Mouse (Mus musculus) heart, embryonic 12.5 days (tissue): ENCODE results near the gene Soga3. TPM values are rescaled to one million over a fixed set of nuclear protein-coding genes. Genes with fewer than 3 reads are reported as not detected.

Experiments used
- ATAC-seq: fragments of 200-750 bp; cut with Nextera tagmentation; 2 replicates; pipeline ENCODE4 v1.8.0; 2017; ENCODE audit warnings: moderate TSS enrichment, moderate library complexity; ENCODE audit not compliant: insufficient number of reproducible peaks, low FRiP score
- H3K27ac ChIP-seq: fragments of 300-500 bp; sonication (generic); 2 replicates; pipeline ENCODE4 v1.5.1; 2016; ENCODE audit warnings: mild to moderate bottlenecking, moderate library complexity; ENCODE audit not compliant: poor library complexity, severe bottlenecking
- H3K27me3 ChIP-seq: fragments of 300-500 bp; sonication (generic); replicated peaks from 2 replicates; pipeline ENCODE4 v1.6.1; 2016; ENCODE audit warnings: mild to moderate bottlenecking, moderate library complexity
- H3K36me3 ChIP-seq: fragments of 300-500 bp; sonication (generic); 2 replicates; pipeline ENCODE4 v1.6.1; 2016; ENCODE audit warnings: mild to moderate bottlenecking, moderate library complexity
- H3K4me1 ChIP-seq: fragments of 300-500 bp; sonication (generic); replicated peaks from 2 replicates; pipeline ENCODE4 v1.6.1; 2016; ENCODE audit warnings: mild to moderate bottlenecking
- H3K4me2 ChIP-seq: fragments of 300-500 bp; sonication (generic); 2 replicates; pipeline ENCODE4 v1.6.1; 2016; ENCODE audit warnings: mild to moderate bottlenecking, moderate library complexity
- H3K4me3 ChIP-seq: fragments of 300-500 bp; sonication (generic); 2 replicates; pipeline ENCODE4 v1.5.1; 2016; ENCODE audit warnings: mild to moderate bottlenecking
- H3K9ac ChIP-seq: fragments of 300-500 bp; sonication (generic); 2 replicates; pipeline ENCODE4 v1.6.1; 2016; ENCODE audit warnings: mild to moderate bottlenecking, moderate library complexity
- H3K9me3 ChIP-seq: fragments of 300-500 bp; sonication (generic); replicated peaks from 2 replicates; pipeline ENCODE4 v1.6.1; 2016; ENCODE audit warnings: mild to moderate bottlenecking, moderate library complexity
- WGBS: fragments of 180-500 bp; shearing (Covaris S2); methylation state at CpG from one replicate; pipeline ENCODE4 v1.1.7; 2016; 5-methylcytosine and 5-hydroxymethylcytosine counted together
- polyA plus RNA-seq: library from polyadenylated mRNA; unstranded; fragments of >200 nt; fragmentation: Nextera tagmentation; extraction: Ambion mirVana; gene quantifications from 2 replicates; pipeline ENCODE4 v1.2.1, GENCODE M21; 2016

The Soga3 gene
- polyA plus RNA-seq, 1 experiment from 2014 or later, result 0.38 TPM

GRCm38 (mm10) chr10:29173778-29174177 lies 30.1 kb downstream of the Soga3 start:
- Histone ChIP-seq H3K4me1 (no peaks in the 10 kb centered on the region), H3K36me3 (no peaks in the 10 kb centered on the region), H3K27me3 (no peaks in the 10 kb centered on the region), H3K4me3 (no peak overlapping the region), H3K9me3 (no peaks in the 10 kb centered on the region), H3K27ac (no peak overlapping the region), H3K9ac (no peak overlapping the region), H3K4me2 (no peak overlapping the region)
- WGBS, result 81% methylated on average over 2 of the region's 2 CpGs
- no peak for ATAC-seq

DNA sequence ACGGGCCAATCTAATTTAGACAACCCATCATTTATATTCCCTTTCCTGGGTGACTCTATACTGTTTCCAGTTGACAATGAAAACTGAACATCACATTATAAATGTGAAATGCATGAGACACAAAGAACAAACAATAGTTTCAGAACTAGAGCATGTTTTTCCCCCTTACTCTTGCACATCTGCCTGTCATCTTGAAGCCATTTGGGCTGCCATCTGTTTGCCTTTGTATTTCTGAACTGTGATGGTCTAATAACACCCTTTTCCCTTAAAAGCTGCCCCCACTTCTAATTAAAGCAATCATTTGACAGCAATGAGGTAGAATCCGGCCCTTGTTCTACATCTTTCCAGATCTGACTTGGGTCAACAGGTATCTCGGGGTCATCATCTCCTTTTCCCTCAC lies 32.0 kb downstream of the Soga3 start:
- no peak overlapping the region for H3K4me2 ChIP-seq
- H3K9ac ChIP-seq, result no peak overlapping the region
- H3K9me3 ChIP-seq, result no peaks in the 10 kb centered on the region
- H3K27me3 ChIP-seq, result no peaks in the 10 kb centered on the region
- H3K36me3 ChIP-seq, result no peaks in the 10 kb centered on the region
- H3K4me3 ChIP-seq, result no peak overlapping the region
- no peak overlapping the region for H3K27ac ChIP-seq
- 81% methylated on average over 3 of the region's 3 CpGs for WGBS
- ATAC-seq, result no peak
- H3K4me1 ChIP-seq, result no peaks in the 10 kb centered on the region

- no peak for ATAC-seq
- Histone ChIP-seq H3K4me3 (no peak overlapping the region), H3K27ac (no peak overlapping the region), H3K4me2 (no peak overlapping the region), H3K36me3 (no peaks in the 10 kb centered on the region), H3K9ac (no peak overlapping the region), H3K9me3 (no peaks in the 10 kb centered on the region), H3K4me1 (no peaks in the 10 kb centered on the region), H3K27me3 (no peaks in the 10 kb centered on the region)
- WGBS, result 78% methylated on average over 4 of the region's 4 CpGs
These were observed 33.2 kb downstream of the Soga3 start for GRCm38 (mm10) chr10:29176881-29177280.

DNA sequence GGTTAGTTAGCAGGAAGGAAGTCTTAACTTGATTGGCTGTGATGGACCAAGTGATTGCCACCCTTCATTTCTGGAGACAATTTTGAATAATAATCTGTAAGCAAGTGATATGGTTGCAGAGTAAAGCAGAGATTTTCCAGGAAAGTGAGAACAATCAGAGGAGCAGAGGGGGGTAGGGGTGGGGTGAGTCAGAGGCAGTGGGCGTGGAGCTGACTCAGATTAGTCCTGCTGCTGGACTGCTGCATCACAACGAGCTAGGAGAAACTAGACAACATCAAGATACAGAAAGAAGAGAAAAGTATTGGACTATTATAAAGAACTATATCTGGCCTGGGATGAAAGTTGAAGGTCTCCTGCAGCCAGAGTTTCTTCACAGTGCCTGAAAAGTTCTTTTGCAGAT lies 34.4 kb downstream of the Soga3 start:
- no peaks in the 10 kb centered on the region for H3K4me1 ChIP-seq
- no peak overlapping the region for H3K27ac ChIP-seq
- no peak overlapping the region for H3K4me3 ChIP-seq
- H3K36me3 ChIP-seq, result no peaks in the 10 kb centered on the region
- 22% methylated on average over 2 of the region's 2 CpGs for whole genome bisulfite sequencing
- no peak overlapping the region for H3K9ac ChIP-seq
- no peak overlapping the region for H3K4me2 ChIP-seq
- no peaks in the 10 kb centered on the region for H3K9me3 ChIP-seq
- ATAC-seq, result no peak
- no peaks in the 10 kb centered on the region for H3K27me3 ChIP-seq

DNA sequence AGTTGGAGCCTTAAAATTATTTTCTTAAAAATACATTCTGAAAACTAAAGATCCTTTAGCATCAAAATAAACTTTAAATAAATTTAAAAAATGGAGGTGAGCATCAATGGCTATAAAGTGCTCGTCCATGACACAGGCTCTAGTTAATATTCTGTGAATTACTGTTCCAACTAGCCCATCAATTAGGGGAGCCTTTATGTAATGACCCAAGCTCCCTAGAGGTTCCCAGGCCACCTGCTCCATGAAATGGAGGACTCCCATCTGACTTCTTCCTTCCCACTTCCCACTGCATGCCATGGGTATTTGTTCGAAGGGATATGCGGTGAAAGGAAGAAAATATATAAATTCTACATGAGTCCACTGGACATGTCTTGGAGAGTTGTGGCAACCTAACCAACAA lies 36.6 kb downstream of the Soga3 start:
- ATAC-seq, result no peak
- no peak overlapping the region for H3K4me2 ChIP-seq
- no peak overlapping the region for H3K9ac ChIP-seq
- H3K9me3 ChIP-seq, result no peaks in the 10 kb centered on the region
- H3K4me1 ChIP-seq, result no peaks in the 10 kb centered on the region
- no peaks in the 10 kb centered on the region for H3K27me3 ChIP-seq
- no peaks in the 10 kb centered on the region for H3K36me3 ChIP-seq
- 87% methylated on average over 3 of the region's 3 CpGs for WGBS
- H3K27ac ChIP-seq, result no peak overlapping the region
- H3K4me3 ChIP-seq, result no peak overlapping the region

GRCm38 (mm10) chr10:29181046-29181445 lies 37.4 kb downstream of the Soga3 start:
- Histone ChIP-seq H3K36me3 (no peaks in the 10 kb centered on the region), H3K4me1 (no peaks in the 10 kb centered on the region), H3K4me3 (no peak overlapping the region), H3K9me3 (no peaks in the 10 kb centered on the region), H3K4me2 (no peak overlapping the region), H3K9ac (no peak overlapping the region), H3K27ac (no peak overlapping the region), H3K27me3 (no peaks in the 10 kb centered on the region)
- WGBS, result 84% methylated on average over 2 of the region's 2 CpGs
- no peak for ATAC-seq

GRCm38 (mm10) chr10:29193769-29194168 lies 50.1 kb downstream of the Soga3 start:
- no peaks in the 10 kb centered on the region for H3K36me3 ChIP-seq
- H3K4me2 ChIP-seq, result no peak overlapping the region
- no peak overlapping the region for H3K4me3 ChIP-seq
- H3K27me3 ChIP-seq, result no peaks in the 10 kb centered on the region
- H3K27ac ChIP-seq, result no peak overlapping the region
- no peak for ATAC-seq
- H3K9ac ChIP-seq, result no peak overlapping the region
- H3K4me1 ChIP-seq, result no peaks in the 10 kb centered on the region
- 0 out of 2 replicates have a peak, but pooled peaks cover 8% of the 10 kb centered on the region for H3K9me3 ChIP-seq

DNA sequence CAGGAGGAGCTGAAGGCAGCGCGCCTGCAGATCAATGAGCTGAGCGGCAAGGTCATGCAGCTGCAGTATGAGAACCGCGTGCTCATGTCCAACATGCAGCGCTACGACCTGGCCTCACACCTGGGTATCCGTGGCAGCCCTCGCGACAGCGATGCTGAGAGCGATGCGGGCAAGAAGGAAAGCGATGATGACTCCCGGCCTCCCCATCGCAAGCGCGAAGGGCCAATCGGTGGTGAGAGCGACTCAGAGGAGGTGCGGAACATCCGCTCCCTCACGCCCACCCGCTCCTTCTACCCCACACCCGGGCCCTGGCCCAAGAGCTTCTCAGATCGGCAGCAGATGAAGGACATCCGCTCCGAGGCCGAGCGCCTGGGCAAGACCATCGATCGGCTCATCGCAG lies 53.2 kb downstream of the Soga3 start:
- H3K9ac ChIP-seq, result no peak overlapping the region
- no peaks in the 10 kb centered on the region for H3K27me3 ChIP-seq
- H3K4me3 ChIP-seq, result no peak overlapping the region
- 0 out of 2 replicates have a peak, but pooled peaks cover 8% of the 10 kb centered on the region for H3K9me3 ChIP-seq
- no peaks in the 10 kb centered on the region for H3K4me1 ChIP-seq
- no peak for ATAC-seq
- no peaks in the 10 kb centered on the region for H3K36me3 ChIP-seq
- no peak overlapping the region for H3K27ac ChIP-seq
- WGBS, result 90% methylated on average over 33 of the region's 33 CpGs
- no peak overlapping the region for H3K4me2 ChIP-seq

GRCm38 (mm10) chr10:29198642-29199041 lies 55.0 kb downstream of the Soga3 start, which contains the start of gene Gm49353:
Gene Gm49353 (plus strand): TSS chr10:29198954.
- WGBS, result 82% methylated on average over 7 of the region's 7 CpGs

GRCm38 (mm10) chr10:29199835-29200234 lies 56.2 kb downstream of the Soga3 start:
- Histone ChIP-seq H3K27me3 (no peaks in the 10 kb centered on the region), H3K36me3 (no peaks in the 10 kb centered on the region), H3K9me3 (0 out of 2 replicates have a peak, but pooled peaks cover 8% of the 10 kb centered on the region), H3K27ac (no peak overlapping the region), H3K4me1 (no peaks in the 10 kb centered on the region), H3K9ac (no peak overlapping the region), H3K4me3 (no peak overlapping the region), H3K4me2 (no peak overlapping the region)
- no peak for ATAC-seq
- WGBS, result 73% methylated on average over 3 of the region's 3 CpGs

More at GRCm38 (mm10) chr10:29198642-29199041, 55.0 kb downstream of the Soga3 start, which contains the start of gene Gm49353:
- Histone ChIP-seq H3K27me3 (no peaks in the 10 kb centered on the region), H3K27ac (no peak within 1 kb of the TSS), H3K4me3 (no peak within 1 kb of the TSS), H3K36me3 (no peaks in the 10 kb centered on the region), H3K4me2 (no peak within 1 kb of the TSS), H3K9ac (no peak within 1 kb of the TSS), H3K9me3 (0 out of 2 replicates have a peak, but pooled peaks cover 8% of the 10 kb centered on the region), H3K4me1 (no peaks in the 10 kb centered on the region)
- ATAC-seq, result no peak

GRCm38 (mm10) chr10:29200609-29201008 lies 57.0 kb downstream of the Soga3 start:
- Histone ChIP-seq H3K36me3 (no peaks in the 10 kb centered on the region), H3K9me3 (0 out of 2 replicates have a peak, but pooled peaks cover 8% of the 10 kb centered on the region), H3K4me2 (no peak overlapping the region), H3K27ac (no peak overlapping the region), H3K4me1 (no peaks in the 10 kb centered on the region), H3K9ac (no peak overlapping the region), H3K4me3 (no peak overlapping the region), H3K27me3 (no peaks in the 10 kb centered on the region)
- ATAC-seq, result no peak
- 76% methylated on average over 1 of the region's 1 CpGs for WGBS

- no peak for ATAC-seq
These were observed 63.1 kb downstream of the Soga3 start for GRCm38 (mm10) chr10:29206730-29207129.

More at GRCm38 (mm10) chr10:29206730-29207129, 63.1 kb downstream of the Soga3 start:
- Histone ChIP-seq H3K4me3 (no peak overlapping the region), H3K9ac (no peak overlapping the region), H3K27me3 (no peaks in the 10 kb centered on the region), H3K9me3 (no peaks in the 10 kb centered on the region), H3K36me3 (no peaks in the 10 kb centered on the region), H3K4me2 (no peak overlapping the region), H3K27ac (no peak overlapping the region), H3K4me1 (no peaks in the 10 kb centered on the region)
